Mouse (Mus musculus) CD4-positive naive resting alpha-beta T cell, adult 76 days (primary cell): ENCODE measurements around the gene Bub1b. TPM values are rescaled to one million over a fixed set of nuclear protein-coding genes. Genes with fewer than 3 reads are reported as not detected.

Experiments used
- total RNA-seq: library from RNA; stranded (reverse); gene quantifications from one replicate; pipeline ENCODE4 v1.2.4, GENCODE M21; 2023

Bub1b gene
- 2.4 TPM for total RNA-seq

GRCm38 (mm10) chr2:118597673-118598568 lies at the start of gene Bub1b:
Bub1b (plus strand) TSS chr2:118598211.

DNA sequence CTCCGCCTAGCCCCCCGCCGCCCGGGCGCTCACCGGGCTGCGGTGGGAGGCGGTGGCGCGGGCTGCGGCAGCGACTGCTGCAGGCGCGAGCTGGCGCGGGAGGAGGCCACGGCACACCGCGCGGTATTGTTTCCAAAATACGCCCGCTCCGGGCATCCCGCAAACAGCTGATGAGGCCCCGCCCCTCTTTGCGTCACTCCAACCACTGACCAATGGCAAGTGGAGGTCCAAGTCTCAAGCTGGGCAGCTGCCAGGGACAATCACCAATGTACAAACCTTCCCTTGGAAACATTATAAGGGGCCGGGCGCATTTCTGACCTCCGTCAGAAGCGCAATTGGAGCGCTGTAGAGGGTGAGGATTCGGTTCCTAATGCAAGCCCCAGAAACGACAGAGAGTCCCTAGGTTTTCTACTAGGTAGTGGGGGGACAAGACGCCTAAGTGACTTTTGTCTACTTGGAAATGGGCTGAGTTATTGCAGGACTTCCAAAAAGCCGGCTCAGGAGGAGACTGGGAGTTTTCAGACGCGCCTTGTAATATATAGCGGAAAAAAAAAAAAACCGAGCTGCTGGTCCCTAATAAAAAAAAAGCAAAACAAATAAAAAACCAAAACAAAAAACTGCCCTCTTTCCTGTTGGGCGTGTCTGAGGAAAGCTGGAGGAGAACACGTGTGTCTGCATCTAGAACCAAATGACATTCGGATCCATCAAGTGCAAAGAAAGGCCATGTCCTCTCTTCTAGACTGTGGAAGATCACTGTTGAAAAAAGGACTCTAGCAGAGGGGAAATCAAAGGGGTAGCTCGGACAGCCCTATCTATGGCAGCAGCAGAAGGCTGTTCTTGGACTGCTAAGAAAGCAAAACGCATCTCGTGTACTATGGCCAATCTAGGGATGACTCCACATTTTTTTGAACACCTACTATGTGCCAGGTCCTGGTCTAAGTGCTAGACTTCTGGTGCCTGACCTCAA lies 48.2 kb upstream of the Bub1b start, which contains the start of gene Bmf:
Bmf (minus strand) TSS at position 181 of the 967 bp plus-strand sequence.

DNA sequence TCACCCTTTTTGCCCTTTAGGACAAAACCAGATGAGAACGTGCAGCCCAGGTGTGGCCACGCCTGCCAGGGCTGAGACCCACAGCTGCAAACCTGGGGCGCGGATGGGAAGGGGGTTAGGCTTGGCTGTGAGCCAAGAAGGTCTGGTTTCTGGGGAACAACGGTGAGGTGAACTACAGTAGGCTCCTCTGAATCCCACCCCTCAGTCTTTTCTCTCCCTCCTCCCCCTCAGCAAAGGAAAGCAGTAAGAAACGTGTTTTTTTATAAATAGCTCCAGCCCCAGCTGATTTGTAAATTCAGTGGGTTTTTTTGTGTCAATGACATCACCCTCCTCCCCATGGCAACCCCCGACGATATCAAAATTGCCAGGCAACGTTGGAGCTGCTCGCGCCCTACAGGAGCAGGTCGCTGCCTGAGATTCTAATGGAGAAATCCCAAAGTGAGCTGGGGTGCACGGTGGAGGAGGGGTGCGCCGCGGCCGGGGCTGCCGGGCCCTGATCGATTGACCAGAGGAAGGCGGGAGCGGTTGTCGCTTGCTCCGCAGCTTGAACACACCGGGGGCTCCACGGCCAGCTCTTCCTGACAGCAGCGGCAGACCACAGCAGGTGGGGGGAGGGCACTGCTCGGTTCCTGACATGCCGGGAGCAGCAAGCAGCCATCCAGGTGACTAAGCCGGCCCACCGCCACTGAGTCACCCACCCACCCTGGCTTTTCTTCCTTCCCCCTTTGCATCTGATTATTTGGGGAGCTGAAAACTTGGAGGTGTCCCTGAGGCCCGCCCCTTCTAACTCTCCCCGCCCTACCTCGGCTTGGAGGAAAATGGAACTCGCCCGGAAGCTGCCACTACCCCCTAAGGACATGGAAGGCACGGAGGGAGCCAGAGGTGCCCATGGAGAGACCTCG lies 65.1 kb downstream of the Bub1b start, which contains the start of gene Pak6:
Pak6 (plus strand) TSS at position 402 of the 902 bp plus-strand sequence.

Other genes starting within 250 kb of the Bub1b start
- gene Gpr176, start 224.8 kb upstream of the Bub1b start, total RNA-seq: not detected
- gene Eif2ak4, start 209.6 kb upstream of the Bub1b start, total RNA-seq: 30.3 TPM
- 86.8 TPM for gene Srp14, start 118.5 kb upstream of the Bub1b start, total RNA-seq
- 8.6 TPM for gene Bmf, start 48.5 kb upstream of the Bub1b start, total RNA-seq
- 0.12 TPM for gene Pak6, start 65.1 kb downstream of the Bub1b start, total RNA-seq
- 0.88 TPM for gene Ankrd63, start 105.8 kb downstream of the Bub1b start, total RNA-seq
- 96.4 TPM for gene Plcb2, start 130.2 kb downstream of the Bub1b start, total RNA-seq
- 18.5 TPM for gene Inafm2, start 147.5 kb downstream of the Bub1b start, total RNA-seq
- gene Ccdc9b, start 164.4 kb downstream of the Bub1b start, total RNA-seq: not detected
- gene Phgr1, start 174.6 kb downstream of the Bub1b start, total RNA-seq: not detected
- not detected for gene Disp2, start 181.5 kb downstream of the Bub1b start, total RNA-seq
- gene Knstrn, start 215.8 kb downstream of the Bub1b start, total RNA-seq: 5.5 TPM